Comparison of ENCODE assay signal across 8 mouse cellular contexts in the genomic region with DNA sequence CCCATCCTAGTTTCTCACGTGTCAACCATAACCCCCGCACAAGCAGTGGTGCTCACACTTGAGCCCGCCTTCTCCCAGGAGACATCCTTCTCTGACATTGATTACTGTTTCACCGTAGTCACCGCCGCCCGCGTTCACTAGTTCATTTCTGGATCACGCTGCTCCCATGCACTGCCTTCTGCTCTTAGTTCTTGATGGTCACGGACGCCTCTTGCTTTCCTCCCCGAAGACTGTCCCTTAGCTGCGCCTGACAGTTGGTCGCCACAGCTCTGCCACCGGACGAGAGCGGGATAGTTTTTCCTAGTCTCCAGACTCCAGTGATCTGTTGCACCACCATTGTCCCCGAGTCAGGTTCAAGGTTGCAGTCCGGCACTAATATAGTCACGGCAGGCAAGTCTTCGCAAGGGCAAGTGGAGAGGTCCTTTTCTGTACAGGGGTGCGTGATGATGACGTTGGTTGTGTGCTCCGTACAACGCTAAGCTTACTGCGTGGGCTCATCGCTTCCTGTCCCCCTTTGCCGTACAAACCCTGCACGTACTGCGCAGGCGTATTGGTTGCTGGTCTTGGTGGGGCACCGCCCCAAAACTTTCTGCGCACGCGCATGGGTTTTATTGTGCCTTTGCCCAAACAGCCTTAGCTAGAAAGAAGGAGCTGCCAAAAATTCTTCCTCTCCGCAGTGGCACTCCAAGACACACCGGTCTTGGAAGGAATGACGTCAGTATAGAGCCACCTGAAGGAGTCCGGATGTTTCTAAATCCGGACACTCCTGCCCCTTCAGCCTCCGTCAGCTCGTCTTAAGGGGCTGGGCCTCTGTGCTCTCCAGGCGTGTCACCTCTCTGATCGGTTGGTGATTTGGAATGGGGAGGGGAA. TPM values are rescaled to one million over a fixed set of nuclear protein-coding genes. Genes with fewer than 3 reads are reported as not detected.
A peak's percentile ranks its signal among the peaks of the same experiment; 100 is the strongest.
DNase-seq lines count a peak whose midpoint lies in the region; ATAC-seq and TF ChIP-seq lines count a peak whose summit lies in the region.

Irgq (plus strand) TSS at position 628 of the 870 bp plus-strand sequence.

- under 1% methylated on average over 44 of the region's 44 CpGs for WGBS in forebrain, embryonic 11.5 days
- under 1% methylated on average over 44 of the region's 44 CpGs for WGBS in heart, embryonic 16.5 days
- WGBS in liver, embryonic 15.5 days (ENCODE audit: insufficient replicate concordance) = under 1% methylated on average over 44 of the region's 44 CpGs
- WGBS in neural tube, embryonic 12.5 days = under 1% methylated on average over 44 of the region's 44 CpGs

- in situ Hi-C loops in CH12.LX (cut with MboI; ENCODE audit: low pct_ligation_motif_present, low pct_unique_long_range_greater_than_20kb, low sequenced_read_pairs) = loop anchor here (5.0 to 10.0 kb wide), 3 partner anchors 37 to 115 kb away; no protein-coding TSS in a partner anchor

- peak; percentile 93 for ATAC-seq in forebrain, embryonic 11.5 days (replicated peaks; ENCODE audit: low FRiP score)
- ATAC-seq in heart, embryonic 16.5 days (replicated peaks; ENCODE audit: extremely low read depth, insufficient read depth, low FRiP score) = peak; percentile 96
- ATAC-seq in liver, embryonic 15.5 days (ENCODE audit: insufficient read depth) = peak; percentile 92
- peak; percentile 93 for ATAC-seq in neural tube, embryonic 12.5 days (ENCODE audit: low FRiP score, low read depth)

- peak; percentile 99 for DNase-seq in CH12.LX (ENCODE audit: extremely low read depth)
- peak; percentile 100 for DNase-seq in c-Kit-positive CD71-positive TER-119-negative erythroid progenitor cells, embryonic 14.5 days (ENCODE audit: low read depth)
- peak; percentile 99 for DNase-seq in forebrain, embryonic 11.5 days (ENCODE audit: low spot score)
- DNase-seq in kidney, postnatal 36 days = peak; percentile 99
- peak; percentile 100 for DNase-seq in telencephalon, adult 2 months (ENCODE audit: low read depth, low spot score)

- peaks cover 18 to 25% of the 10 kb centered on the region in 2 experiments for H3K36me3 ChIP-seq in CH12.LX (replicated peaks in 1 of 2; ENCODE audit: control insufficient read depth in 1 of 2, insufficient read depth in 1 of 2, low read length in 1 of 2)
- no peaks in the 10 kb centered on the region for H3K36me3 ChIP-seq in forebrain, embryonic 11.5 days (ENCODE audit: control insufficient read depth, insufficient read depth, low read length)
- H3K36me3 ChIP-seq in heart, embryonic 16.5 days (ENCODE audit: control insufficient read depth, insufficient read depth) = peaks cover 9% of the 10 kb centered on the region; the same call in 1 of the 2 replicates
- H3K36me3 ChIP-seq in liver, embryonic 15.5 days (replicated peaks) = peaks cover 18% of the 10 kb centered on the region
- peaks cover 22% of the 10 kb centered on the region for H3K36me3 ChIP-seq in neural tube, embryonic 12.5 days

- H3K9ac ChIP-seq in CH12.LX (ENCODE audit: insufficient read depth, low read depth) = peak within 1 kb of the TSS; percentile 92
- H3K9ac ChIP-seq in forebrain, embryonic 11.5 days (ENCODE audit: low read length) = peak within 1 kb of the TSS; percentile 91
- H3K9ac ChIP-seq in heart, embryonic 16.5 days (ENCODE audit: low read length) = peak within 1 kb of the TSS; percentile 93
- peak within 1 kb of the TSS; percentile 74 for H3K9ac ChIP-seq in liver, embryonic 15.5 days
- H3K9ac ChIP-seq in neural tube, embryonic 12.5 days = peak within 1 kb of the TSS; percentile 92

- no peaks in the 10 kb centered on the region for H3K27me3 ChIP-seq in CH12.LX (replicated peaks)
- H3K27me3 ChIP-seq in forebrain, embryonic 11.5 days (ENCODE audit: control insufficient read depth, insufficient read depth, low read length) = peaks cover 16% of the 10 kb centered on the region
- H3K27me3 ChIP-seq in heart, embryonic 16.5 days (ENCODE audit: control insufficient read depth, insufficient read depth, low read length) = no peaks in the 10 kb centered on the region
- no peaks in the 10 kb centered on the region for H3K27me3 ChIP-seq in liver, embryonic 15.5 days
- H3K27me3 ChIP-seq in neural tube, embryonic 12.5 days (replicated peaks) = peaks cover 14% of the 10 kb centered on the region

- peak within 1 kb of the TSS; percentile 64 to 96 (median 75) for H3K4me3 ChIP-seq in CH12.LX (replicated peaks in 1 of 3; ENCODE audit: low read depth in 2 of 3, low read length in 2 of 3, poor library complexity in 1 of 3)
- H3K4me3 ChIP-seq in forebrain, embryonic 11.5 days (ENCODE audit: low read depth, low read length) = peak within 1 kb of the TSS; percentile 47
- H3K4me3 ChIP-seq in heart, embryonic 16.5 days (ENCODE audit: low read length) = peak within 1 kb of the TSS; percentile 85
- peak within 1 kb of the TSS; percentile 67 for H3K4me3 ChIP-seq in liver, embryonic 15.5 days (replicated peaks)
- H3K4me3 ChIP-seq in neural tube, embryonic 12.5 days = peak within 1 kb of the TSS; percentile 69

- H3K27ac ChIP-seq in CH12.LX (ENCODE audit: insufficient read depth, low read depth) = peak within 1 kb of the TSS; percentile 63
- H3K27ac ChIP-seq in forebrain, embryonic 11.5 days (ENCODE audit: low read depth, low read length) = peak within 1 kb of the TSS; percentile 66
- peak within 1 kb of the TSS; percentile 97 for H3K27ac ChIP-seq in heart, embryonic 16.5 days (ENCODE audit: low read length)
- H3K27ac ChIP-seq in liver, embryonic 15.5 days (replicated peaks) = peak within 1 kb of the TSS; percentile 77
- H3K27ac ChIP-seq in neural tube, embryonic 12.5 days = peak within 1 kb of the TSS; percentile 81

- H3K4me1 ChIP-seq in CH12.LX (ENCODE audit: control insufficient read depth in 1 of 2, insufficient read depth in 2 of 2) = peaks cover 5 to 53% of the 10 kb centered on the region in 2 experiments
- peaks cover 13% of the 10 kb centered on the region for H3K4me1 ChIP-seq in forebrain, embryonic 11.5 days (replicated peaks; ENCODE audit: control insufficient read depth, insufficient read depth, low read length)
- peaks cover 13% of the 10 kb centered on the region for H3K4me1 ChIP-seq in heart, embryonic 16.5 days (ENCODE audit: control insufficient read depth, insufficient read depth, low read length)
- peaks cover 28% of the 10 kb centered on the region for H3K4me1 ChIP-seq in liver, embryonic 15.5 days (replicated peaks)
- peaks cover 28% of the 10 kb centered on the region for H3K4me1 ChIP-seq in neural tube, embryonic 12.5 days

- peak within 1 kb of the TSS; percentile 82 for H3K4me2 ChIP-seq in CH12.LX (ENCODE audit: insufficient read depth, low read depth, poor library complexity, severe bottlenecking)
- H3K4me2 ChIP-seq in forebrain, embryonic 11.5 days (ENCODE audit: low read depth, low read length, severe bottlenecking) = peak within 1 kb of the TSS; percentile 90
- H3K4me2 ChIP-seq in heart, embryonic 16.5 days (ENCODE audit: low read depth, low read length) = peak within 1 kb of the TSS; percentile 93
- peak within 1 kb of the TSS; percentile 97 for H3K4me2 ChIP-seq in liver, embryonic 15.5 days
- H3K4me2 ChIP-seq in neural tube, embryonic 12.5 days (replicated peaks) = peak within 1 kb of the TSS; percentile 95

- no peak for TF ChIP-seq RAD21 in CH12.LX (IDR thresholded peaks at IDR 0.05; ENCODE audit: low read depth, low read length)

- peak in 1 of 2 experiments; percentile 15; a peak in 1 of 4 replicates for TF ChIP-seq CTCF in CH12.LX (conservative IDR thresholded peaks at IDR 0.05 in 1 of 2, IDR thresholded peaks at IDR 0.05 in 1 of 2; ENCODE audit: low read depth in 2 of 2, low read length in 2 of 2)

- TF ChIP-seq EP300 in CH12.LX (IDR thresholded peaks at IDR 0.05; ENCODE audit: low read length) = no peak

- H3K79me2 ChIP-seq in CH12.LX (replicated peaks; ENCODE audit: control insufficient read depth, extremely low read depth, insufficient read depth, poor library complexity, severe bottlenecking) = peaks cover 4% of the 10 kb centered on the region; the same call in 1 of the 2 replicates

- peak; percentile 57 for TF ChIP-seq POLR2A in CH12.LX (IDR thresholded peaks at IDR 0.05; ENCODE audit: low read depth, low read length)

- H3K9me3 ChIP-seq in CH12.LX (replicated peaks; ENCODE audit: low read length) = no peaks in the 10 kb centered on the region
- H3K9me3 ChIP-seq in forebrain, embryonic 11.5 days (ENCODE audit: control insufficient read depth, low read length) = no peaks in the 10 kb centered on the region
- no peaks in the 10 kb centered on the region for H3K9me3 ChIP-seq in heart, embryonic 16.5 days (replicated peaks; ENCODE audit: control insufficient read depth, low read length)
- H3K9me3 ChIP-seq in liver, embryonic 15.5 days (replicated peaks) = no peaks in the 10 kb centered on the region
- H3K9me3 ChIP-seq in neural tube, embryonic 12.5 days = no peaks in the 10 kb centered on the region

- dilution Hi-C loops in CH12.LX (cut with MboI; ENCODE audit: extremely low pct_ligation_motif_present, extremely low pct_unique_long_range_greater_than_20kb, low sequenced_read_pairs) = no loop called here

TF ChIP-seq in CH12.LX, 34 proteins besides CTCF, POLR2A, EP300 and RAD21 (continues in another document):
- TF ChIP-seq SMC3 (IDR thresholded peaks at IDR 0.05; ENCODE audit: low read depth, low read length) (0 out of 2 replicates have a peak, but pooled peaks have one; percentile 12), CHD1 (IDR thresholded peaks at IDR 0.05; ENCODE audit: low read depth, low read length) (no peak), ZC3H11A (IDR thresholded peaks at IDR 0.05; ENCODE audit: low read depth, low read length) (no peak), ZNF384 (IDR thresholded peaks at IDR 0.05; ENCODE audit: low read depth, low read length) (no peak), KAT2A (IDR thresholded peaks at IDR 0.05; ENCODE audit: insufficient replicate concordance, low read length) (peak; percentile 87; the same call in 1 of the 2 replicates), POLR2AphosphoS2 (IDR thresholded peaks at IDR 0.05; ENCODE audit: low read depth, low read length) (0 out of 2 replicates have a peak, but pooled peaks have one; percentile 71), CHD2 (IDR thresholded peaks at IDR 0.05; ENCODE audit: low read length) (no peak), NRF1 (IDR thresholded peaks at IDR 0.05; ENCODE audit: low read depth, low read length) (peak; percentile 97), E2F4 (IDR thresholded peaks at IDR 0.05; ENCODE audit: insufficient replicate concordance, low read depth, low read length) (no peak), ZMIZ1 (IDR thresholded peaks at IDR 0.05; ENCODE audit: low read depth, low read length) (no peak), PAX5 (IDR thresholded peaks at IDR 0.05; ENCODE audit: low read length) (no peak)

RNA-seq across cellular contexts. Expression of gene Irgq, which starts in this region (rescaled TPM):
- total RNA-seq in CH12.LX (2012; rRNA removed) = 8.7 and 10.1 TPM in 2 replicates
- total RNA-seq in CH12.LX (2014; rRNA removed) = 4.6 and 5.1 TPM in 2 replicates
- 8.6 and 9.9 TPM in 2 replicates for polyA plus RNA-seq in CH12.LX (2012; ENCODE audit: insufficient read length, low read depth)
- polyA plus RNA-seq in forebrain, embryonic 11.5 days (2014; fragmentation: Nextera tagmentation; extraction: Ambion mirVana) = 16.1 and 16.4 TPM in 2 replicates
- 6.1 and 6.8 TPM in 2 replicates for polyA plus RNA-seq in heart, embryonic 16.5 days (2015; fragmentation: Nextera tagmentation; extraction: Ambion mirVana)
- polyA plus RNA-seq in liver, embryonic 15.5 days (2015; fragmentation: Nextera tagmentation; extraction: Ambion mirVana) = 1.6 and 2.0 TPM in 2 replicates
- 27.5 and 30.7 TPM in 2 replicates for polyA plus RNA-seq in neural tube, embryonic 12.5 days (2016; fragmentation: Nextera tagmentation; extraction: Ambion mirVana)

Comparison
In these comparisons a context has a peak if more than half of its experiments do, and no peak if none do; other contexts are left out.
1. Peak in every context shown above with its lines: DNase-seq, ATAC-seq, H3K4me3 ChIP-seq and H3K27ac ChIP-seq.